Mouse (Mus musculus): ENCODE measurements around the gene Ccdc182. TPM values are rescaled to one million over a fixed set of nuclear protein-coding genes. Genes with fewer than 3 reads are reported as not detected.

The Ccdc182 gene
- polyA plus RNA-seq, 1 experiment, result not detected

DNA sequence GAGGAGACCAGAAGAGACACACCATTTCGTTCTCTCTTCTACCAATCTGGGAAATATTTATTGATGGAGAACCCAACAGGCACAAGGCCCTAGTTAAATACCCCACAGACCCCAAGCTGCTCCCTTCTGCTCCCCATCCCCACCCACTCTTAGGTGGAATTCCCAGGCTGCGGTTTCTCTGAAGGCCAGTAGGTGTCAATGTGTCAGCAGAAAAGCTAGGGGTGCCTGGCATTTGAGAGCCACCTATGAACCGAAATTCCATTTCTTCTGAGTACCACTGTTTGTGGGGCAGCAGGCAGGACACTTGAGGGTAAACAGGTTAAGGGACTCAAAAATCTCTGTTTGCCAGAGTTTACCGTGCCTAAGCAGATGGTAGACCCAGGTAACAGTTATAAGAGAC is 2.2 kb upstream of the Ccdc182 start:
- 0 out of 2 replicates have a peak, but pooled peaks cover 2% of the 10 kb centered on the region for H3K27me3 ChIP-seq (ENCODE audit: control insufficient read depth, insufficient read depth, low read length)

DNA sequence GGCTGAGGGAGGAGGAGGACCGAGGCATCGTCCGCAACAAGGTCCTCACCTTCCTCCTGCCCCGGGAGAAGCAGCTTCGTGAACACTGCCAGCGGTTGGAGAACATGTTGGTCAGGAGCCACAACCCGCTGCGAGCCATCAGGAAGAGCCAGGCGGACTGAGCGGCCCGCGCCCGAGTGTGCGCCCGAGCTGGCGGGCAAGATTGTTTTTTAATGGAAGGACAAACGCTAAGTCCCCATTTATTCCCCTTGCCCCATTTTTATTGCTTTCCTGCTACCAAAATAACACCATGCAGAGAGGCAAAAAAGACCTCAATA is 494 bp downstream of the Ccdc182 start:
- 0 out of 2 replicates have a peak, but pooled peaks cover 2% of the 10 kb centered on the region for H3K27me3 ChIP-seq (ENCODE audit: control insufficient read depth, insufficient read depth, low read length)
- 30% methylated on average over 17 of the region's 17 CpGs for WGBS
- no peak overlapping the region for H3K27ac ChIP-seq (ENCODE audit: insufficient read depth, low read length)
- H3K4me3 ChIP-seq (ENCODE audit: extremely low read depth, insufficient read depth, insufficient read length), result peak overlapping the region; percentile 24; the same call in 1 of the 2 replicates
- no peak for TF ChIP-seq POLR2A (IDR thresholded peaks at IDR 0.05; ENCODE audit: low read depth, low read length)
- no peak for TF ChIP-seq CTCF (IDR thresholded peaks at IDR 0.05; ENCODE audit: extremely low read depth, insufficient read depth, insufficient read length, insufficient replicate concordance)
- no peak for DNase-seq (ENCODE audit: low read depth in 1 of 2, low spot score in 2 of 2)
- H3K36me3 ChIP-seq (ENCODE audit: control insufficient read depth, insufficient read depth, low read length), result no peaks in the 10 kb centered on the region
- H3K4me1 ChIP-seq (ENCODE audit: control insufficient read depth, insufficient read depth, insufficient read length), result peaks cover 3% of the 10 kb centered on the region; the same call in 1 of the 2 replicates

More for the DNA sequence above, 2.2 kb upstream of the Ccdc182 start:
- no peak for DNase-seq (ENCODE audit: low read depth in 1 of 2, low spot score in 2 of 2)
- Histone ChIP-seq H3K36me3 (ENCODE audit: control insufficient read depth, insufficient read depth, low read length) (no peaks in the 10 kb centered on the region), H3K4me1 (ENCODE audit: control insufficient read depth, insufficient read depth, insufficient read length) (peaks cover 3% of the 10 kb centered on the region; the same call in 1 of the 2 replicates), H3K27ac (ENCODE audit: insufficient read depth, low read length) (no peak overlapping the region), H3K4me3 (ENCODE audit: extremely low read depth, insufficient read depth, insufficient read length) (no peak overlapping the region)
- no peak for TF ChIP-seq CTCF (IDR thresholded peaks at IDR 0.05; ENCODE audit: extremely low read depth, insufficient read depth, insufficient read length, insufficient replicate concordance)
- WGBS, result 73% methylated on average over 4 of the region's 4 CpGs

DNA sequence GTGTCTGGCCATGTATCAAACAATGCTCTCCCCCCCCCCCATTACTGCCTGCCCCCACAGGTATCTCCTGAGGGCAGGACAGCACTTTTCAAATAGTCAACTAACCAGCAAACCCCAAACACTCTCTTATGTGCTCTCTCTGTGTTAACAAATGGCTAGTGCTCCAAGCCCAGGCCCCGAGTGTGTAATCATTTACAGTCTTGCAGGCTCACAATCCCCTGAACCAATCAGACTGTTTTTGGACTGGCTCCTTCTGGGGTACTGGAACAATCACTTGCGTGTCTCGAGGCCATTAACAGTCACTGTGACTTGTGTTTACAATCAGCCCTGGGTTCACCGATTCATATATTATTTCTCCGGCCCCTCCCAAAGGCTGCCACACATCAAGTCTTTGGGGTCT is 1.4 kb downstream of the Ccdc182 start:
- Histone ChIP-seq H3K27me3 (ENCODE audit: control insufficient read depth, insufficient read depth, low read length) (0 out of 2 replicates have a peak, but pooled peaks cover 2% of the 10 kb centered on the region), H3K4me3 (ENCODE audit: extremely low read depth, insufficient read depth, insufficient read length) (no peak overlapping the region), H3K27ac (ENCODE audit: insufficient read depth, low read length) (no peak overlapping the region), H3K4me1 (ENCODE audit: control insufficient read depth, insufficient read depth, insufficient read length) (peaks cover 3% of the 10 kb centered on the region; the same call in 1 of the 2 replicates), H3K36me3 (ENCODE audit: control insufficient read depth, insufficient read depth, low read length) (no peaks in the 10 kb centered on the region)
- TF ChIP-seq POLR2A (IDR thresholded peaks at IDR 0.05; ENCODE audit: low read depth, low read length) (no peak), CTCF (IDR thresholded peaks at IDR 0.05; ENCODE audit: extremely low read depth, insufficient read depth, insufficient read length, insufficient replicate concordance) (no peak)
- no peak for DNase-seq (ENCODE audit: low read depth in 1 of 2, low spot score in 2 of 2)
- WGBS, result 86% methylated on average over 5 of the region's 5 CpGs

DNA sequence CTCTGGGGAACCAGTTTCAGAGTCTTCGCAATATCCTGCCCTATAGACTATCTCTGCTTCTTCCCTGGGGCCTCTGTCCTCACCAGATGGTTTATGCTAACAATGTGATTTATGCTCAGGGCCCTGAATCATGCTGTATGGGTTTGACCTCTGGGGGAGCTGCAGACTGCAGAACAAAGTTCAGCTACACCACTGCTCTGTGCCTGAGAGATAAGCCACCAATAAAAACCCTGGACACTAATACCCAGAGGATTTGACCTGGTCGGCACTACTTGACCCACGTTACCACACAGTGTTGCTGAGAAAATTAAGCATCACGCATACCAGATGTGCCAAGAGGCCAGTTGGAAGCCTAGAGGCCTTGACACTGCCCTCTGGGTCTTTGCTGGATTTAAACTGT is 3.7 kb downstream of the Ccdc182 start:
- Histone ChIP-seq H3K4me3 (ENCODE audit: extremely low read depth, insufficient read depth, insufficient read length) (no peak overlapping the region), H3K36me3 (ENCODE audit: control insufficient read depth, insufficient read depth, low read length) (no peaks in the 10 kb centered on the region), H3K4me1 (ENCODE audit: control insufficient read depth, insufficient read depth, insufficient read length) (peaks cover 3% of the 10 kb centered on the region; the same call in 1 of the 2 replicates), H3K27me3 (ENCODE audit: control insufficient read depth, insufficient read depth, low read length) (0 out of 2 replicates have a peak, but pooled peaks cover 2% of the 10 kb centered on the region), H3K27ac (ENCODE audit: insufficient read depth, low read length) (no peak overlapping the region)
- WGBS, result 85% methylated on average over 4 of the region's 4 CpGs
- TF ChIP-seq CTCF (IDR thresholded peaks at IDR 0.05; ENCODE audit: extremely low read depth, insufficient read depth, insufficient read length, insufficient replicate concordance) (no peak), POLR2A (IDR thresholded peaks at IDR 0.05; ENCODE audit: low read depth, low read length) (no peak)
- DNase-seq (ENCODE audit: low read depth in 1 of 2, low spot score in 2 of 2), result no peak

GRCm38 (mm10) chr11:88299345-88299744 is 5.5 kb downstream of the Ccdc182 start:
- no peak for DNase-seq (ENCODE audit: low read depth in 1 of 2, low spot score in 2 of 2)
- no peak overlapping the region for H3K27ac ChIP-seq (ENCODE audit: insufficient read depth, low read length)
- no peaks in the 10 kb centered on the region for H3K27me3 ChIP-seq (ENCODE audit: control insufficient read depth, insufficient read depth, low read length)
- 80% methylated on average over 4 of the region's 4 CpGs for WGBS
- H3K4me1 ChIP-seq (ENCODE audit: control insufficient read depth, insufficient read depth, insufficient read length), result peaks cover under 1% of the 10 kb centered on the region; the same call in 1 of the 2 replicates
- no peaks in the 10 kb centered on the region for H3K36me3 ChIP-seq (ENCODE audit: control insufficient read depth, insufficient read depth, low read length)
- TF ChIP-seq CTCF (IDR thresholded peaks at IDR 0.05; ENCODE audit: extremely low read depth, insufficient read depth, insufficient read length, insufficient replicate concordance), result no peak
- TF ChIP-seq POLR2A (IDR thresholded peaks at IDR 0.05; ENCODE audit: low read depth, low read length), result no peak
- H3K4me3 ChIP-seq (ENCODE audit: extremely low read depth, insufficient read depth, insufficient read length), result no peak overlapping the region

DNA sequence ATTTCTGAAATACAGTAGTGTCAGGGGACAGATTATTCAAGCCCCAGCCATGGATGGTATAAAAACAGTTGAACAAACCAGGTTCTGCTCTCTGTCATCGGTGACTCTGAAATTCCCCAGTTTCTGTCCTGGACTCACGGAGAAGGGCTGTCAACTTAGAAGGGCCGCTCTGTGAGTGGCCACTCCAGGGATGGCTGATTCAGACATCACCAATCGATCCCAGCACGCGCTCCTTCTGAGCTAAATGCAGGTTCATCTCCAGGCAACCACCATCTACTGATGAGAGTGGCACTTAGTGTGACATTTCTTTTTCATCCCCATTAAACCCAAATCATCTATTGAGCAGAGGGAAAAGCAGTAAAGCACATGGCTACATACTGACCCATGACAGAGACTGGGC is 7.8 kb downstream of the Ccdc182 start:
- no peaks in the 10 kb centered on the region for H3K27me3 ChIP-seq (ENCODE audit: control insufficient read depth, insufficient read depth, low read length)
- no peak overlapping the region for H3K4me3 ChIP-seq (ENCODE audit: extremely low read depth, insufficient read depth, insufficient read length)
- H3K36me3 ChIP-seq (ENCODE audit: control insufficient read depth, insufficient read depth, low read length), result no peaks in the 10 kb centered on the region
- no peaks in the 10 kb centered on the region for H3K4me1 ChIP-seq (ENCODE audit: control insufficient read depth, insufficient read depth, insufficient read length)
- no peak overlapping the region for H3K27ac ChIP-seq (ENCODE audit: insufficient read depth, low read length)
- TF ChIP-seq POLR2A (IDR thresholded peaks at IDR 0.05; ENCODE audit: low read depth, low read length) (no peak), CTCF (IDR thresholded peaks at IDR 0.05; ENCODE audit: extremely low read depth, insufficient read depth, insufficient read length, insufficient replicate concordance) (no peak)
- DNase-seq (ENCODE audit: low read depth in 1 of 2, low spot score in 2 of 2), result no peak
- 84% methylated on average over 6 of the region's 6 CpGs for WGBS

DNA sequence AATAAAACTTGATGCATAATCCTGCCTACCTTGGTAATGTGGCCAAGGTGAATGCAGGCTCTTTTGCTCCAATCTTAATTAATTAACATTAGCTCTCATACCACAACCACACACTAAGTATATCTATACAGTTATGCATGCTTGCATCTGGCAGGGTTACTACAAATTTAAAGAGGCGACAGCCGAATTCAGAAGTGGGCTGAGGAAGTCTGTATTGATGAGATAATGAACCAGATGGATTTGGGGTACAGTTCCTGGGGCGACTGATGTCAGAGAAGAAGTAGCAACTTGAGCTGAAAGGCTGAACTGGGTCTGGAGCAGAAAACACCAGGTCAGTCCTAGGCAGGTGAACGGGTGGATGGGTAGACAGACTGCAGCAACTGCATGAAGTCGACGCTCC is 11.9 kb downstream of the Ccdc182 start:
- H3K4me1 ChIP-seq (ENCODE audit: control insufficient read depth, insufficient read depth, insufficient read length), result no peaks in the 10 kb centered on the region
- H3K27me3 ChIP-seq (ENCODE audit: control insufficient read depth, insufficient read depth, low read length), result no peaks in the 10 kb centered on the region
- H3K27ac ChIP-seq (ENCODE audit: insufficient read depth, low read length), result no peak overlapping the region
- no peak for DNase-seq (ENCODE audit: low read depth in 1 of 2, low spot score in 2 of 2)
- WGBS, result 73% methylated on average over 6 of the region's 6 CpGs
- H3K4me3 ChIP-seq (ENCODE audit: extremely low read depth, insufficient read depth, insufficient read length), result no peak overlapping the region
- no peaks in the 10 kb centered on the region for H3K36me3 ChIP-seq (ENCODE audit: control insufficient read depth, insufficient read depth, low read length)
- TF ChIP-seq CTCF (IDR thresholded peaks at IDR 0.05; ENCODE audit: extremely low read depth, insufficient read depth, insufficient read length, insufficient replicate concordance), result no peak
